Mouse (Mus musculus) stomach, embryonic 14.5 days (tissue): ENCODE data around the gene Btbd1. TPM values are rescaled to one million over a fixed set of nuclear protein-coding genes. Genes with fewer than 3 reads are reported as not detected.

Experiments
- ATAC-seq: fragments of 200-750 bp; cut with Nextera tagmentation; 2 replicates; pipeline ENCODE4 v1.8.0; 2017; ENCODE audit warnings: low read depth, moderate TSS enrichment; ENCODE audit not compliant: insufficient number of reproducible peaks, insufficient read depth, low FRiP score
- H3K27ac ChIP-seq: fragments of 300-500 bp; sonication (generic); 2 replicates; pipeline ENCODE4 v1.5.1; 2014; ENCODE audit warnings: mild to moderate bottlenecking, low read length, moderate library complexity, mixed read lengths
- H3K27me3 ChIP-seq: fragments of 300-500 bp; sonication (generic); 2 replicates; pipeline ENCODE4 v1.6.1; 2014; ENCODE audit warnings: low read length, control low read depth, mixed read lengths; ENCODE audit not compliant: control insufficient read depth, insufficient read depth
- H3K36me3 ChIP-seq: fragments of 300-500 bp; sonication (generic); 2 replicates; pipeline ENCODE4 v1.6.1; 2014; ENCODE audit warnings: mild to moderate bottlenecking, control low read depth, low read length, moderate library complexity, mixed read lengths; ENCODE audit not compliant: control insufficient read depth, insufficient read depth
- H3K4me1 ChIP-seq: fragments of 300-500 bp; sonication (generic); 2 replicates; pipeline ENCODE4 v1.6.1; 2014; ENCODE audit warnings: low read length, control low read depth, mixed read lengths; ENCODE audit not compliant: control insufficient read depth, insufficient read depth
- H3K4me2 ChIP-seq: fragments of 300-500 bp; sonication (generic); replicated peaks from 2 replicates; pipeline ENCODE4 v1.6.1; 2014; ENCODE audit warnings: low read depth, low read length, control low read depth
- H3K4me3 ChIP-seq: fragments of 300-500 bp; sonication (generic); 2 replicates; pipeline ENCODE4 v1.5.1; 2014; ENCODE audit warnings: low read depth, low read length, control low read depth
- H3K9ac ChIP-seq: fragments of 300-500 bp; sonication (generic); replicated peaks from 2 replicates; pipeline ENCODE4 v1.6.1; 2014; ENCODE audit warnings: low read depth, mild to moderate bottlenecking, control low read depth, low read length, moderate library complexity, mixed read lengths
- H3K9me3 ChIP-seq: fragments of 300-500 bp; sonication (generic); 2 replicates; pipeline ENCODE4 v1.6.1; 2016; ENCODE audit warnings: low read depth, low read length, control low read depth; ENCODE audit not compliant: control insufficient read depth
- WGBS: fragments of 180-500 bp; shearing (Covaris S2); extraction: QIAGEN DNeasy Blood & Tissue Kit; methylation state at CpG from one replicate; pipeline ENCODE4 v1.1.7; 2014; 5-methylcytosine and 5-hydroxymethylcytosine counted together
- polyA plus RNA-seq: library from polyadenylated mRNA; unstranded; fragments of >200 nt; fragmentation: Nextera tagmentation; extraction: Ambion mirVana; gene quantifications from 2 replicates; pipeline ENCODE4 v1.2.1, GENCODE M21; 2014

Btbd1 gene
- polyA plus RNA-seq, 1 experiment from 2014 or later: 80.0 TPM

GRCm38 (mm10) chr7:81806067-81806466 is 23.2 kb downstream of the Btbd1 start:
- H3K4me3 ChIP-seq: no peak overlapping the region
- H3K4me2 ChIP-seq: no peak overlapping the region
- ATAC-seq: no peak; the same call in 1 of the 2 replicates
- WGBS: 89% methylated on average over 5 of the region's 5 CpGs
- H3K4me1 ChIP-seq: no peaks in the 10 kb centered on the region
- H3K36me3 ChIP-seq: peaks cover 5% of the 10 kb centered on the region
- H3K27ac ChIP-seq: no peak overlapping the region
- H3K9ac ChIP-seq: no peak overlapping the region
- H3K27me3 ChIP-seq: no peaks in the 10 kb centered on the region
- no peaks in the 10 kb centered on the region for H3K9me3 ChIP-seq

GRCm38 (mm10) chr7:81789095-81789757 is 40.0 kb downstream of the Btbd1 start, which contains the start of gene 3110040N11Rik:
Gene 3110040N11Rik (minus strand): TSS chr7:81789478.
- ATAC-seq: peak; percentile 93
- Histone ChIP-seq H3K4me1 (no peaks in the 10 kb centered on the region), H3K4me2 (peak within 1 kb of the TSS; percentile 52), H3K9me3 (no peaks in the 10 kb centered on the region), H3K4me3 (peak within 1 kb of the TSS; percentile 64), H3K9ac (peak within 1 kb of the TSS; percentile 74), H3K36me3 (peaks cover 19% of the 10 kb centered on the region), H3K27me3 (no peaks in the 10 kb centered on the region), H3K27ac (peak within 1 kb of the TSS; percentile 98)
- 0% methylated on average over 38 of the region's 38 CpGs for WGBS

GRCm38 (mm10) chr7:81788536-81788935 is 40.7 kb downstream of the Btbd1 start:
- ATAC-seq: peak; percentile 44; the same call in 1 of the 2 replicates
- 4% methylated on average over 5 of the region's 5 CpGs for WGBS
- H3K4me1 ChIP-seq: no peaks in the 10 kb centered on the region

DNA sequence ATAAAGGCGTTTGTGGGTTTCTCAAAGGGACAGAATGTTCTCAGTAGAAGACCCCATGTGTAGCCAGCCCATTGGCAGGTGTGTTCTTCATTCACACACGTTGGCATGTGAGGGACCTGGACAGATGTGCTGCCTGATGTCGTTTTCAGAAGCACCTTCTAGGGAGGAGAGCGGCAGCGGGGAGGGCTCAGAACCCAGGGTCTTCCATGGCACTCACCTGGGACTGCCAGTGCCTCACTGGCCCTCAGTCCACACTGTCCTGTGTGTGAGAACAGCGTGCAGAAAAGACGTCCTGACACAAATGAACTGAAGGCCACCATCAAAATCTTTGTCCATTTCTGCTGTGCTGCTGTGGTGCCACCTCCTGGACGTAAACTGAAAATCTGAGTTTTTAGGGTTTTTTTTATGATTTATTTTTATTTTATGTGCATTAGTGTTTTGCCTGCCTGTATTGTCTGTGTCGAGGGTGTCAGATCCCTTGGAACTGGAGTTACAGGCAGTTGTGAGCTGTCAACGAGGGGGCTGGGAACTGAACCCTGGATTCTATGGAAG is 51.5 kb downstream of the Btbd1 start:
- no peak for ATAC-seq
- Histone ChIP-seq H3K4me3 (no peak overlapping the region), H3K27ac (no peak overlapping the region), H3K36me3 (peaks cover 16% of the 10 kb centered on the region), H3K9ac (no peak overlapping the region), H3K9me3 (peaks cover 7% of the 10 kb centered on the region; the same call in 1 of the 2 replicates), H3K4me2 (no peak overlapping the region), H3K4me1 (no peaks in the 10 kb centered on the region), H3K27me3 (no peaks in the 10 kb centered on the region)
- 70% methylated on average over 10 of the region's 10 CpGs for WGBS

More at GRCm38 (mm10) chr7:81788536-81788935, 40.7 kb downstream of the Btbd1 start:
- H3K4me2 ChIP-seq: peak overlapping the region; percentile 52
- peak overlapping the region; percentile 74 for H3K9ac ChIP-seq
- no peaks in the 10 kb centered on the region for H3K9me3 ChIP-seq
- peak overlapping the region; percentile 64 for H3K4me3 ChIP-seq
- H3K27me3 ChIP-seq: no peaks in the 10 kb centered on the region
- peaks cover 14% of the 10 kb centered on the region for H3K36me3 ChIP-seq
- H3K27ac ChIP-seq: peak overlapping the region; percentile 98

DNA sequence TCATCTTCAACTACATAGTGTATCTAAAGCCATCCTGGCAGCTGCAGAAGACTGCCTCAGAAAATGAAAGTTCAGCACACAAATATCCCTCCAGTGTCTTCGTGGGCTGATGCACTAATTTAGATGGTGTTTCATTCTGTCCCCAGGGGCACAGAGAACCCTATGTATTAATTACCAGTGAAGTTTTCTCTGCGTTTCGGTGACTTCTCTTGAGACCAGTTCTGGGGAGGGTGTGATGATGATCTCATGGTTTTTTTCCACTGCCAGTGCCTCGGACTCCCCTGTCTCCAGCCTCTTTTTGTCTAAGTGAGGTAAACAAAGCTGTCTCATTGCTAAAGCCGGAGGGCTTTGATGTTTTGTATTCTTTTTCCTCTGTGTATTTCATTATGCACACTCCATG is 53.9 kb downstream of the Btbd1 start:
- H3K27ac ChIP-seq: no peak overlapping the region
- peaks cover 4% of the 10 kb centered on the region for H3K36me3 ChIP-seq
- no peak overlapping the region for H3K4me2 ChIP-seq
- H3K27me3 ChIP-seq: no peaks in the 10 kb centered on the region
- no peak for ATAC-seq
- H3K4me3 ChIP-seq: no peak overlapping the region
- H3K4me1 ChIP-seq: no peaks in the 10 kb centered on the region
- peaks cover 3% of the 10 kb centered on the region; the same call in 1 of the 2 replicates for H3K9me3 ChIP-seq
- no peak overlapping the region for H3K9ac ChIP-seq
- 83% methylated on average over 5 of the region's 5 CpGs for WGBS

- Histone ChIP-seq H3K36me3 (no peaks in the 10 kb centered on the region), H3K4me2 (no peak overlapping the region), H3K4me1 (no peaks in the 10 kb centered on the region), H3K9ac (no peak overlapping the region), H3K9me3 (peaks cover 3% of the 10 kb centered on the region; the same call in 1 of the 2 replicates), H3K27ac (no peak overlapping the region), H3K4me3 (no peak overlapping the region), H3K27me3 (no peaks in the 10 kb centered on the region)
- no peak for ATAC-seq
- 77% methylated on average over 10 of the region's 10 CpGs for WGBS
Observed at GRCm38 (mm10) chr7:81772786-81773539, 56.3 kb downstream of the Btbd1 start.

DNA sequence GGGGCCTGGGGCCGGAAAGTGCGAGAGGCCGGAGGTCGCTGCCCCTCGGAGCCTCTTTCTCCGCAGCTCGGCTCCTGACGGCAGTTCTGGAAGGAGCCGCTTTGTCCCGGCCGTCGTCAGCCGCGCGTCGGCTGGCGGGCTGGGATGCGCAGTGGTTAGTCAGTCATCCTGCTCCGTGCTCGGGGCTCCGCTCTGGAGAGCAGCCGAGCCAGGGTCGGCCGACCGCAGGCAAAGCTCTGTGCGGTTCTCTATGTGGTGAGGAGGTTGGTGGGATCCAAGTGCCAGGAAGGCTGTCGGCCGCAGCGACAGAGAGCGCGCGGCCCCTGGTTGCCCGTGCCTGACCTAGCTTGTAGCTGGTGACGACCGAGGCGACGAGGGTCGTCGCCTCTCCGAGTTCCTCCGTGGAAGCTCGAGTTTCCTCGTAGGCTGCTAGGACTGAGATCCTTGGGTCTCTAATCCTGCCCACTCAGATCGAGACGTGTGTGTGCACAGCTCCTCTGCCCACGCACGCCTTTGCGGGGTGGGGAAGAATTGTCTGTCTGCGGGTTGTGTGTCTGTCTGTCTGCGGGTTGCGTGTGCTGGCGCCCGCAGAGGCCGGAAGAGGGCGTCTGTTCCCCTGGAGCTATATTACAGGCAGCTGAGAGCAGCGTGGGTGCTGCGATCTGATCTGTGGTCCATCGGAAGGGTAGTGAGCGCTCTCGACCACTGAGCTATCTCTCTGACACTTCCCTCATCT is 66.0 kb downstream of the Btbd1 start:
- H3K27ac ChIP-seq: peak overlapping the region; percentile 91
- 3% methylated on average over 60 of the region's 60 CpGs for WGBS
- ATAC-seq: peak; percentile 70

More for the DNA sequence above, 66.0 kb downstream of the Btbd1 start:
- Histone ChIP-seq H3K4me2 (peak overlapping the region; percentile 86), H3K36me3 (no peaks in the 10 kb centered on the region), H3K27me3 (no peaks in the 10 kb centered on the region), H3K4me3 (peak overlapping the region; percentile 97), H3K9me3 (no peaks in the 10 kb centered on the region), H3K4me1 (peaks cover 3% of the 10 kb centered on the region; the same call in 1 of the 2 replicates), H3K9ac (peak overlapping the region; percentile 98)
